Mouse (Mus musculus) T-cell, adult 66 days (primary cell): ENCODE measurements around the gene Rad18. TPM values are rescaled to one million over a fixed set of nuclear protein-coding genes. Genes with fewer than 3 reads are reported as not detected.

Source experiments
- total RNA-seq, 2 experiments: library from RNA; stranded (reverse); gene quantifications; 3 replicates in 1 of 2; 4 replicates in 1 of 2; pipeline ENCODE4 v1.2.4; 2023

Gene Rad18
- 10 to 100 TPM; 16.1 to 16.3 TPM for total RNA-seq

GRCm38 (mm10) chr6:112696056-112696950 lies at the start of gene Rad18:
Gene Rad18, minus strand, starts transcription at chr6:112696686.

Other genes with a start within 250 kb of the Rad18 start
- not detected for gene Cav3, start 237.2 kb downstream of the Rad18 start, total RNA-seq
- not detected for gene Oxtr, start 206.7 kb downstream of the Rad18 start, total RNA-seq